Mouse (Mus musculus): ENCODE data around the gene Cst3. TPM values are rescaled to one million over a fixed set of nuclear protein-coding genes. Genes with fewer than 3 reads are reported as not detected.

Cst3 gene
- polyA plus RNA-seq, 1 experiment from 2014 or later: 591 TPM

GRCm38 (mm10) chr2:148868959-148869358, 6.5 kb downstream of the Cst3 start:
- H3K4me1 ChIP-seq (ENCODE audit: control insufficient read depth, insufficient read depth, low read length): peaks cover 14% of the 10 kb centered on the region
- H3K36me3 ChIP-seq (ENCODE audit: control insufficient read depth, insufficient read depth, low read length): peaks cover 22% of the 10 kb centered on the region
- ATAC-seq (ENCODE audit: low read depth) (no peak), DNase-seq (ENCODE audit: low spot score) (no peak)
- no peak overlapping the region for H3K9ac ChIP-seq (ENCODE audit: low read depth, low read length)
- H3K4me3 ChIP-seq (ENCODE audit: low read depth, low read length): no peak overlapping the region
- 54% methylated on average over 1 of the region's 1 CpGs for WGBS
- no peak overlapping the region for H3K4me2 ChIP-seq (ENCODE audit: low read depth, low read length)
- H3K9me3 ChIP-seq (ENCODE audit: control insufficient read depth, low read length): no peaks in the 10 kb centered on the region
- no peak overlapping the region for H3K27ac ChIP-seq (replicated peaks; ENCODE audit: low read depth, low read length)
- H3K27me3 ChIP-seq (replicated peaks; ENCODE audit: control insufficient read depth, insufficient read depth, low read length): no peaks in the 10 kb centered on the region

- DNase-seq (ENCODE audit: low spot score) (no peak), ATAC-seq (ENCODE audit: low read depth) (no peak)
- H3K4me3 ChIP-seq (ENCODE audit: low read depth, low read length): no peak within 1 kb of the TSS
- H3K27me3 ChIP-seq (replicated peaks; ENCODE audit: control insufficient read depth, insufficient read depth, low read length): no peaks in the 10 kb centered on the region
- H3K27ac ChIP-seq (replicated peaks; ENCODE audit: low read depth, low read length): no peak within 1 kb of the TSS
- H3K4me2 ChIP-seq (ENCODE audit: low read depth, low read length): no peak within 1 kb of the TSS
- no peak within 1 kb of the TSS for H3K9ac ChIP-seq (ENCODE audit: low read depth, low read length)
- no peaks in the 10 kb centered on the region for H3K36me3 ChIP-seq (ENCODE audit: control insufficient read depth, insufficient read depth, low read length)
- H3K4me1 ChIP-seq (ENCODE audit: control insufficient read depth, insufficient read depth, low read length): no peaks in the 10 kb centered on the region
- 36% methylated on average over 2 of the region's 2 CpGs for WGBS
- no peaks in the 10 kb centered on the region for H3K9me3 ChIP-seq (ENCODE audit: control insufficient read depth, low read length)
Measured at GRCm38 (mm10) chr2:148864966-148865365, 10.5 kb downstream of the Cst3 start, which contains the start of gene 9230104L09Rik. TSS of gene 9230104L09Rik (minus strand) at chr2:148865038.

GRCm38 (mm10) chr2:148861693-148862092, 13.8 kb downstream of the Cst3 start:
- no peaks in the 10 kb centered on the region for H3K27me3 ChIP-seq (replicated peaks; ENCODE audit: control insufficient read depth, insufficient read depth, low read length)
- H3K4me2 ChIP-seq (ENCODE audit: low read depth, low read length): no peak overlapping the region
- no peaks in the 10 kb centered on the region for H3K36me3 ChIP-seq (ENCODE audit: control insufficient read depth, insufficient read depth, low read length)
- no peak overlapping the region for H3K9ac ChIP-seq (ENCODE audit: low read depth, low read length)
- no peak overlapping the region for H3K27ac ChIP-seq (replicated peaks; ENCODE audit: low read depth, low read length)
- no peak for DNase-seq (ENCODE audit: low spot score)
- no peaks in the 10 kb centered on the region for H3K9me3 ChIP-seq (ENCODE audit: control insufficient read depth, low read length)
- no peaks in the 10 kb centered on the region for H3K4me1 ChIP-seq (ENCODE audit: control insufficient read depth, insufficient read depth, low read length)
- ATAC-seq (ENCODE audit: low read depth): no peak
- H3K4me3 ChIP-seq (ENCODE audit: low read depth, low read length): no peak overlapping the region

- 79% methylated on average over 4 of the region's 4 CpGs for WGBS
Measured at GRCm38 (mm10) chr2:148860993-148861392, 14.5 kb downstream of the Cst3 start.

GRCm38 (mm10) chr2:148857506-148857905, 18.0 kb downstream of the Cst3 start:
- no peak overlapping the region for H3K27ac ChIP-seq (replicated peaks; ENCODE audit: low read depth, low read length)
- no peak overlapping the region for H3K4me2 ChIP-seq (ENCODE audit: low read depth, low read length)
- DNase-seq (ENCODE audit: low spot score) (no peak), ATAC-seq (ENCODE audit: low read depth) (no peak)
- H3K9ac ChIP-seq (ENCODE audit: low read depth, low read length): no peak overlapping the region
- no peaks in the 10 kb centered on the region for H3K4me1 ChIP-seq (ENCODE audit: control insufficient read depth, insufficient read depth, low read length)
- 75% methylated on average over 4 of the region's 4 CpGs for WGBS
- no peaks in the 10 kb centered on the region for H3K9me3 ChIP-seq (ENCODE audit: control insufficient read depth, low read length)
- H3K27me3 ChIP-seq (replicated peaks; ENCODE audit: control insufficient read depth, insufficient read depth, low read length): no peaks in the 10 kb centered on the region
- H3K4me3 ChIP-seq (ENCODE audit: low read depth, low read length): no peak overlapping the region
- H3K36me3 ChIP-seq (ENCODE audit: control insufficient read depth, insufficient read depth, low read length): no peaks in the 10 kb centered on the region

More at GRCm38 (mm10) chr2:148860993-148861392, 14.5 kb downstream of the Cst3 start:
- H3K27ac ChIP-seq (replicated peaks; ENCODE audit: low read depth, low read length): no peak overlapping the region
- no peak overlapping the region for H3K9ac ChIP-seq (ENCODE audit: low read depth, low read length)
- no peak overlapping the region for H3K4me3 ChIP-seq (ENCODE audit: low read depth, low read length)
- DNase-seq (ENCODE audit: low spot score) (no peak), ATAC-seq (ENCODE audit: low read depth) (no peak)
- no peaks in the 10 kb centered on the region for H3K9me3 ChIP-seq (ENCODE audit: control insufficient read depth, low read length)
- no peaks in the 10 kb centered on the region for H3K36me3 ChIP-seq (ENCODE audit: control insufficient read depth, insufficient read depth, low read length)
- H3K4me2 ChIP-seq (ENCODE audit: low read depth, low read length): no peak overlapping the region
- H3K4me1 ChIP-seq (ENCODE audit: control insufficient read depth, insufficient read depth, low read length): no peaks in the 10 kb centered on the region
- H3K27me3 ChIP-seq (replicated peaks; ENCODE audit: control insufficient read depth, insufficient read depth, low read length): no peaks in the 10 kb centered on the region

GRCm38 (mm10) chr2:148856630-148857400, 18.7 kb downstream of the Cst3 start:
- no peaks in the 10 kb centered on the region for H3K4me1 ChIP-seq (ENCODE audit: control insufficient read depth, insufficient read depth, low read length)
- H3K4me2 ChIP-seq (ENCODE audit: low read depth, low read length): no peak overlapping the region
- no peak for ATAC-seq (ENCODE audit: low read depth)
- H3K27ac ChIP-seq (replicated peaks; ENCODE audit: low read depth, low read length): no peak overlapping the region
- no peak overlapping the region for H3K9ac ChIP-seq (ENCODE audit: low read depth, low read length)
- no peaks in the 10 kb centered on the region for H3K9me3 ChIP-seq (ENCODE audit: control insufficient read depth, low read length)
- no peaks in the 10 kb centered on the region for H3K36me3 ChIP-seq (ENCODE audit: control insufficient read depth, insufficient read depth, low read length)
- no peak overlapping the region for H3K4me3 ChIP-seq (ENCODE audit: low read depth, low read length)
- no peaks in the 10 kb centered on the region for H3K27me3 ChIP-seq (replicated peaks; ENCODE audit: control insufficient read depth, insufficient read depth, low read length)
- no peak for DNase-seq (ENCODE audit: low spot score)
- 71% methylated on average over 8 of the region's 8 CpGs for WGBS

- Histone ChIP-seq H3K9ac (ENCODE audit: low read depth, low read length) (no peak overlapping the region), H3K4me2 (ENCODE audit: low read depth, low read length) (no peak overlapping the region), H3K4me1 (ENCODE audit: control insufficient read depth, insufficient read depth, low read length) (no peaks in the 10 kb centered on the region), H3K27me3 (replicated peaks; ENCODE audit: control insufficient read depth, insufficient read depth, low read length) (no peaks in the 10 kb centered on the region), H3K4me3 (ENCODE audit: low read depth, low read length) (no peak overlapping the region), H3K9me3 (ENCODE audit: control insufficient read depth, low read length) (no peaks in the 10 kb centered on the region), H3K36me3 (ENCODE audit: control insufficient read depth, insufficient read depth, low read length) (no peaks in the 10 kb centered on the region), H3K27ac (replicated peaks; ENCODE audit: low read depth, low read length) (no peak overlapping the region)
- DNase-seq (ENCODE audit: low spot score) (peak; percentile 57), ATAC-seq (ENCODE audit: low read depth) (peak; percentile 26; the same call in 1 of the 2 replicates)
- 43% methylated on average over 8 of the region's 8 CpGs for WGBS
Measured at GRCm38 (mm10) chr2:148851116-148851906, 24.2 kb downstream of the Cst3 start.

GRCm38 (mm10) chr2:148839224-148839623, 36.3 kb downstream of the Cst3 start:
- ATAC-seq (ENCODE audit: low read depth): no peak
- H3K27ac ChIP-seq (replicated peaks; ENCODE audit: low read depth, low read length): no peak overlapping the region
- WGBS: 85% methylated on average over 2 of the region's 2 CpGs

More at GRCm38 (mm10) chr2:148839224-148839623, 36.3 kb downstream of the Cst3 start:
- no peaks in the 10 kb centered on the region for H3K4me1 ChIP-seq (ENCODE audit: control insufficient read depth, insufficient read depth, low read length)
- H3K4me2 ChIP-seq (ENCODE audit: low read depth, low read length): no peak overlapping the region
- no peak overlapping the region for H3K4me3 ChIP-seq (ENCODE audit: low read depth, low read length)
- no peaks in the 10 kb centered on the region for H3K36me3 ChIP-seq (ENCODE audit: control insufficient read depth, insufficient read depth, low read length)
- H3K9ac ChIP-seq (ENCODE audit: low read depth, low read length): no peak overlapping the region
- no peaks in the 10 kb centered on the region for H3K9me3 ChIP-seq (ENCODE audit: control insufficient read depth, low read length)
- no peaks in the 10 kb centered on the region for H3K27me3 ChIP-seq (replicated peaks; ENCODE audit: control insufficient read depth, insufficient read depth, low read length)
- DNase-seq (ENCODE audit: low spot score): no peak
